Mouse (Mus musculus) large intestine, adult 2 months (tissue): ENCODE data around the gene Taok1. TPM values are rescaled to one million over a fixed set of nuclear protein-coding genes. Genes with fewer than 3 reads are reported as not detected.
"Not testable (repeated sequence)": the region's sequence is repeated elsewhere in the genome, so short reads cannot be mapped to it uniquely, and the experiment has no call there.

Source experiments
- DNase-seq: peaks from one replicate; pipeline ENCODE4 v3.0.0-alpha.2; 2012; ENCODE audit warnings: low read depth, low spot score
- WGBS: fragments of 180-500 bp; shearing (Covaris S2); methylation state at CpG from one replicate; pipeline ENCODE4 v1.1.7; 2018; 5-methylcytosine and 5-hydroxymethylcytosine counted together
- polyA plus RNA-seq: library from polyadenylated mRNA; depleted of rRNA; stranded (reverse); fragments of >200 nt; gene quantifications from 2 replicates; pipeline ENCODE4 v1.2.3, GENCODE M21; 2012

Gene Taok1
- polyA plus RNA-seq, 1 experiment, result 2.9 TPM

- 81% methylated on average over 2 of the region's 2 CpGs for WGBS
- DNase-seq, result no peak
Measured at GRCm38 (mm10) chr11:77591388-77591787, 16.2 kb downstream of the Taok1 start.

DNA sequence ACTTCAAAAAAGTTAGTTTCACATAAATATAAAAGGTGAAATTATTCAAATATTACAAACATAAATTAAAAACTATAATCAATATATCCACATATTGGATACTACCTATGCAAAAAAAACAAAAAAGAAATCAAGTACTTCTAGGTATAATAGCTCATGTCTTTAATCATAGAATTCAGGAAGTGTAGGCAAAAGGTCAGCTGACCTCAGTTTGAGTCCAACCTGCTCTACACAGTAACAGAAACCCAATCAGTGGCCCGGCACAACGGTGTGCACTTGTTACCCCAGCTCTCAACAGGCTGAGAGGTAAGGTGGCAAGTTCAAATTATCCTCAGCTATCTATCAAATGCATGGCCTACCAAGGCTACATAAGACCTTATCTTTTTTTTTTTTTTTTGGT, 16.8 kb downstream of the Taok1 start:
- DNase-seq, result no peak
- WGBS, result 94% methylated on average over 2 of the region's 2 CpGs

GRCm38 (mm10) chr11:77585201-77585600, 22.4 kb downstream of the Taok1 start:
- 93% methylated on average over 3 of the region's 3 CpGs for WGBS
- no peak for DNase-seq

- no peak for DNase-seq
- WGBS, result 93% methylated on average over 7 of the region's 7 CpGs
Measured at GRCm38 (mm10) chr11:77545261-77545660, 62.4 kb downstream of the Taok1 start.

- no peak for DNase-seq
- 78% methylated on average over 4 of the region's 4 CpGs for WGBS
Measured at GRCm38 (mm10) chr11:77532202-77532846, 75.3 kb downstream of the Taok1 start.

- WGBS, result 94% methylated on average over 2 of the region's 2 CpGs
- no peak for DNase-seq
Measured at GRCm38 (mm10) chr11:77530862-77531261, 76.8 kb downstream of the Taok1 start.

DNA sequence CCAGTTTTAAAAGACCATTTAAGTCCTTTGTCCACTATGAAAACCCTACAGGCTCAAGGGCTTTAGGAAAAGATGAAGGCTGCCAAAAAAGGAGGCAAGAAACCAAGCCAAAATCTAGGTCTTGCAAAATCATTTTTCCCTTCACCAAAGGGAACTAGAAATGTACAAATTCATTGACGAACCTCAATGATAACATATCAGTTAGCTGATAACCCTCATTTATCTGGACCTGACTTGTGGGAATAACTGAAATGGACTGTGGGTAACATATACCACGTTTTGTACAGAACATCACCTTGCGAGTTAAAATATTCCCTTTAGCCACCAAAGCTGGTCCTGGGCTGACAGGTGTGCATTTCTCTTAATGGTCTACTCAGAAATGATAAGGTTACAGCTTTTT, 78.0 kb downstream of the Taok1 start:
- no peak for DNase-seq
- WGBS, result 87% methylated on average over 3 of the region's 3 CpGs

- not testable (repeated sequence) for DNase-seq
- WGBS, result 91% methylated on average over 3 of the region's 3 CpGs
Measured at GRCm38 (mm10) chr11:77528420-77528819, 79.2 kb downstream of the Taok1 start.

DNA sequence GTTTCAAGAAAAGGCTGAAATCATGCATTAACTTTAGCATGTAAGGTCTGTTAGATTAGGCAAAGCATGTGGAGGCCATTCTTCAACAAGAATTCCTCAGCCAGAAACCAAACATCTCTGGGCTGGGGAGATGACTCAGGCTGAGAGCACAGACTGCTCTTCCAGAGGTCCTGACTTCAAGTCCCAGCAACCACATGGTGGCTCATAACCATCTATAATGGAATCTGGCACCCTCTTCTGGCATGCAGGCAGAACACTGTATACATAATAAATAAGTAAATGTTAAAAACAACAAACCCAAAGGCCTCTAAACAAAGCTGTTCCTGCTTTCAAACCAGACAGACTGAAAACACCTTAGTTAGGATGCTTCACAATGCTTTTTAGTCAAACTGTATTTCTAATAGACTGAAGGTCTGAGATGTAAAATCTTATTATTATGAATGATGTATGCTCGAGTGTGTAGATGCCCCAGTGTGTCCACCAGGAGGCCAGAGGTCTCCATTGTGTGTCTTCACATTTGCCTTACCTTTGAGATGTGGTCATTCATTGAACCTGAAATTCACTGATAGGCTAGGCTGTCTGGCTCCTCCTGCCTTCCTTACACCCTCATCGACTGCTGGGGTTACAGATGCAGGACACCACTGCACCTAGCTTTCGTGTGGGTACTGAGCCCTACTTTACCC, 81.7 kb downstream of the Taok1 start:
- 69% methylated on average over 3 of the region's 3 CpGs for WGBS
- no peak for DNase-seq

DNA sequence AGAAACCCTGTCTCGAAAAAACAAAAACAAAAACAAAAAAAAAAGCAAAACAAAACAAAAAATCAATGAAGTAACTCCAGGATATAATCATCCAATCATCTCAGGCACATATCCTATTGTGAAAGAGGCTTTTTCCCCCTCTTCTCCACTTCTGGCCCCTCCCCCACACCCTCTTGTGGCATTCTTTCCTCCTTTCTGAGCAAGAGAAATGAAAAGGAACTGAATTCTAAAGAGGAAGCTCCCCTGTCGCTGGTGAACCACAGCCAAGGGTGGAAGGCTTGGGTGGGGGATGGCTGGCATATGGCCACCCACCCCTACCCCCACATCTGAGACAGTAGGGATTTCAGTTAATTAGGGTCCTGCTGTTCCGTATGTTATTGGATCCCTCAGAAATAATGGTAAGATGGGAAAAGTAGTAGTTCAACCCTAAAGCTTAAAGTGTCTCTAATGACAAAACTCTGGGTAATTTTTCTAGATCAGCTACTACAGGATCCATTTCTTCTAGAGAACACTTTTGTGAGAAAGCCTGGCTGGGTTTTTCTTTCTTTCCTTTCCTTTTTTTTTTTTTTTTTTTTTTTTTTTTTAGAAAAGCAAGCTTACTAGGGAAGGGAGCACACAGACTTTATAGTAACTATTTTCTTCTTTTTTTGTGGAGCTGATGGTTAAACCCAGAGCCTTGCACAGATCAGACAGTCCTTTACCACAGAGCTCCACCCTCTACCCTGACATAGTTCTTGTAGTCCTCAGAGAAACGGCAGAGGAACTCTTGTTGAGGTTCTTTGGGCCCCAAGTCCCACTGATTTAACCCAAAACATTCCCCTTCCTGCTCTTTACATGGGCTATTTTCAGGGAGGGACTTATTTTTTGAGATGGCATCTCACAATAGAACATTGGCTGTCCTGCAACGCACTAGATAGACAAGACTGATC, 86.8 kb downstream of the Taok1 start:
- 57% methylated on average over 5 of the region's 5 CpGs for WGBS
- DNase-seq, result no peak

DNA sequence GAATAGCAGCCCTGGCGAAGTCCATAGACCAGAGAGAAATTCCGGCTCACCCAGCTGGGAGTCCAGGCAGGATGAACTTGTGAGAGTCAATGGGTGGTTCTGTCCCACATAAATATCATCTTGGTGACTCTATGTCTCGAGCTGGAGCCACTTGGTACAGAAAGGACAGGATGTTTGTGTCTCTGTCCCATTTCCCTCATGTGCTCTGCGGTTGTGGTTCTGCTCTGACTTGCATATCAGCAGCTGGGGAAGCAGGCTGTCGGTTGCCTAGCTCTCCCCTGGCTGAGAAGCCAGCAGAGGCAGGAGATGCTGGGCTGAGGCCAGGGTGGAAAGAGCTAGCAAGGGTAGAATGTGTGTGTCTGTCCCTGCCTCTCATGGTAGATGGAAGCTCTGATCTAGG, 88.6 kb downstream of the Taok1 start, which contains the start of gene Gm10392:
Gm10392 (minus strand) TSS at position 156 of the 400 bp plus-strand sequence.
- DNase-seq, result no peak
- 70% methylated on average over 5 of the region's 5 CpGs for WGBS

DNA sequence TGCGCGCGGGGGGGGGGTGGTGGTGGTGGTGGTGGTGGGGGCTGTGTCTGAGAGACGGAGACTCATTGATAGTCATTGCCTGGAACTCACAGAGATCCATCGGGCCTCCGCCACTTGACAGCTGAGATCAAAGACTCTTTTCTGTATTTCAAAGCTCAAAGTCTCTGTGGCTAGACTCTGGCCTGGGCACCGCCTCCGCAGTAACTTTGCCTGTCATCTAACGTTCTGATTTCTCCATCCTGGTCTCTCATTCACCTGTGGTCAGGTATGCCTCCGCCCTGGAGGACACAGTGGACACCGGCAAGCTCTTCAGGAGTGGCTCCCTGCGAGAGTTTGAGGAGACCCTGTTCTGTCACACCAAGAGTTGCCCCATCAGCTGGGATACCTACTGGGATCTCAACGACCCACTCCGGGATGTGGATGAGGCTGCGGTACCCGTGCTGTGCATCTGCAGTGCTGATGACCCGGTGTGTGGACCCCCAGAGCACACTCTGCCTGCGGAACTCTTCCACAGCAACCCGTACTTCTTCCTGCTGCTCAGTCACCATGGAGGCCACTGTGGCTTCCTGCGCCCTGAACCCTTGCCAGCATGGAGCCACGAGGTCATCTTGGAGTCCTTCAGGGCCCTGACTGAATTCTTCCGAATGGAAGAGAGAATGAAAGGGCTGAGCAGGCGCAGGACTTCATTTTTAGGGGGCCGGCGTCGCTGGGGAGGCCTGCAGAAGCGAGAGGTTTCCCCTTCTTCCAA, 89.4 kb downstream of the Taok1 start:
- 76% methylated on average over 27 of the region's 27 CpGs for WGBS
- DNase-seq, result no peak

DNA sequence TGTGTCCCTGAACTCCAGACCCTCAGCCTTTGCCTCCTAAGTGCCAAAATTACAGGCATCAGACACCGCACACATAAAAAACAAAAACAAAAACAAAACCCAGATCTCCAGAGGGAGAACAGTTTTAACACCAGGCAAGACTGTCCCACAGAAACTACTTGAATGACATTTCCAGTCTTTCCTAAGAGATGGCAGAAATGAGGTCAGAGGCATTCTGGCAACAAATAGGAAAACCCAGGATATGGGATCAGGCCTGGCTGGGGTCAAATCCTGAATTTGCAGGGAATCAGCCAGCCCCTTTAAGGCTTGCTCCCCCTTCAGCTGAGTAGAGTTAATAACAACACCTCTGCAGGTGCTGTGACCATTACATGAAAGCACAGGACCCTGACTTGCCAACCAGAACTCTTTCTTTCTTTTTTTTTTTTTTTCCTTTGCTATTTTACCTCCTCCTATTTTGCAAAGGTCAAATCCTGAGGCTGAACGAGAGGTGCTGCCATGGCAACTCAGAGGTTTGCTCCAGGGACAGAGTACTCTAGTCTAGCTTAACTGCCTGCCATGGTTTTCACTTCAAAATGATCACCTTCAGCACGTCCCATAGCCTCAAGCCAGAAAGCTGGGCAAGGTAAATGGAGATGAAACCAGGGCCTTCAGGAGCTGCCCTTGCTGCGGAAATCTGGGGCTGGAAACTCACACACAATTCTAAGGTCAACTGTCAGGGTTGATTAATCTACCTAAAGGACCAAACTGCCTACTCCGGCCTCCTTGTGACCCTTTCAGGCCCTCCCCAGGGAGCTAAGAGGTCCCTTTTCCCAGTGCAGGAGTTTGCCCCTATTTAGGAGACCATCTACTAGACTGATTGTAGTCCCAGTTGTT, 90.8 kb downstream of the Taok1 start:
- no peak for DNase-seq
- 91% methylated on average over 5 of the region's 5 CpGs for WGBS

GRCm38 (mm10) chr11:77515637-77516552, 91.7 kb downstream of the Taok1 start, which contains the start of gene Trp53i13:
Trp53i13 (minus strand) TSS chr11:77515980.
- WGBS, result 9% methylated on average over 39 of the region's 39 CpGs
- no peak for DNase-seq

- no peak for DNase-seq
- WGBS, result under 1% methylated on average over 72 of the region's 72 CpGs
Measured at GRCm38 (mm10) chr11:77514832-77515636, 92.6 kb downstream of the Taok1 start, which contains the start of gene Abhd15. Abhd15 (plus strand) TSS chr11:77515121.

GRCm38 (mm10) chr11:77514281-77514831, 93.3 kb downstream of the Taok1 start:
- DNase-seq, result no peak
- 21% methylated on average over 19 of the region's 19 CpGs for WGBS

DNA sequence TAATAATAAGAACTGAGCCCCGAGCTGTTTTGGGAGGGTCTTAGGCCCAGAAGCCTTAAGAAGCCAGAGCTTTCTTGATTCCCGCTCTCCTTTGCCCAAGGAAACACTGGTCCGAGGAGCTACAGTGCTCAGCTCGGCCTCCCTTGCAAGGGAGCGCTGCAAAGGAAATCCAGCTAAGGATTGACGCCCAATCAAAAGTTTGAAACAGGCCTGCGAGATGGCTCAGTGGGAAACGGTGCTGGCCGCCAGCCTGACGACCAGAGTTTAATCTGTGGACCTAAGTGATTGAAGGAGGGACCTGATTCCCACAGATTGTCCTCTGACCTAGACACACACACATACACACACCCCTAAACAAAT, 93.8 kb downstream of the Taok1 start:
- DNase-seq, result no peak
- WGBS, result 12% methylated on average over 10 of the region's 10 CpGs
